Mouse (Mus musculus) cerebellum, adult 9-11 months (tissue): ENCODE measurements at regions not wholly inside any gene's neighbourhood (a gene's known extent, or its start where the extent isn't known, plus 50 kb on each side); places are given as distances from the start of the nearest gene placed in this dataset.

Experiments
- DNase-seq: peaks from one replicate; pipeline ENCODE4 v3.0.0; 2022

- DNase-seq, result no peak
Observed at GRCm38 (mm10) chr15:56604266-56604665, 873.2 kb downstream of the Slc22a22 start.

- DNase-seq, result no peak
Observed at GRCm38 (mm10) chr15:56592656-56593055, 884.8 kb downstream of the Slc22a22 start.

- no peak for DNase-seq
Observed at GRCm38 (mm10) chr15:56580745-56581515, 896.5 kb downstream of the Slc22a22 start.

GRCm38 (mm10) chr15:56563192-56563591 lies 914.2 kb downstream of the Slc22a22 start:
- no peak for DNase-seq

GRCm38 (mm10) chr15:56562785-56563184 lies 914.6 kb downstream of the Slc22a22 start:
- DNase-seq, result no peak

GRCm38 (mm10) chr15:56562143-56562542 lies 915.3 kb downstream of the Slc22a22 start:
- DNase-seq, result no peak

GRCm38 (mm10) chr15:56554386-56554785 lies 923.0 kb downstream of the Slc22a22 start:
- no peak for DNase-seq

GRCm38 (mm10) chr15:56553851-56554250 lies 923.6 kb downstream of the Slc22a22 start:
- no peak for DNase-seq

GRCm38 (mm10) chr15:56531529-56531928 lies 945.9 kb downstream of the Slc22a22 start:
- DNase-seq, result no peak

GRCm38 (mm10) chr15:56518379-56518778 lies 959.0 kb downstream of the Slc22a22 start:
- DNase-seq, result no peak

GRCm38 (mm10) chr15:56516095-56516494 lies 961.3 kb downstream of the Slc22a22 start:
- DNase-seq, result no peak

- no peak for DNase-seq
Observed at GRCm38 (mm10) chr15:56498774-56499173, 978.7 kb downstream of the Slc22a22 start.

- DNase-seq, result no peak
Observed at GRCm38 (mm10) chr15:56497757-56498156, 979.7 kb downstream of the Slc22a22 start.

- no peak for DNase-seq
Observed at GRCm38 (mm10) chr15:56496355-56496754, 981.1 kb downstream of the Slc22a22 start.

- no peak for DNase-seq
Observed at GRCm38 (mm10) chr15:56485931-56486330, 991.5 kb downstream of the Slc22a22 start.

GRCm38 (mm10) chr15:56484693-56485092 lies 992.7 kb downstream of the Slc22a22 start:
- no peak for DNase-seq

GRCm38 (mm10) chr15:56479682-56480081 lies 997.7 kb downstream of the Slc22a22 start:
- no peak for DNase-seq

- no peak for DNase-seq
Observed at GRCm38 (mm10) chr15:56479015-56479414, 998.4 kb downstream of the Slc22a22 start.

GRCm38 (mm10) chr15:56473679-56474078 lies 1003.7 kb downstream of the Slc22a22 start:
- no peak for DNase-seq

- DNase-seq, result peak; percentile 6
Observed at GRCm38 (mm10) chr15:56451881-56452280, 1025.5 kb downstream of the Slc22a22 start.

- DNase-seq, result no peak
Observed at GRCm38 (mm10) chr15:56448015-56448645, 1029.3 kb downstream of the Slc22a22 start.

- DNase-seq, result no peak
Observed at GRCm38 (mm10) chr15:56440171-56440570, 1037.3 kb downstream of the Slc22a22 start.

GRCm38 (mm10) chr15:56438370-56438769 lies 1039.1 kb downstream of the Slc22a22 start:
- no peak for DNase-seq

- DNase-seq, result no peak
Observed at GRCm38 (mm10) chr15:56436131-56436530, 1041.3 kb downstream of the Slc22a22 start.
